Mouse (Mus musculus): ENCODE data around the gene Clp1. TPM values are rescaled to one million over a fixed set of nuclear protein-coding genes. Genes with fewer than 3 reads are reported as not detected.

The Clp1 gene
- 19.3 and 19.5 TPM in 2 replicates for polyA plus RNA-seq (2015; fragmentation: Nextera tagmentation; extraction: Ambion mirVana)

GRCm38 (mm10) chr2:84727172-84727858, at the start of gene Clp1:
TSS of gene Clp1 (minus strand) at chr2:84727350.
- Histone ChIP-seq H3K36me3 (ENCODE audit: insufficient read depth, low read length) (peaks cover 10% of the 10 kb centered on the region; the same call in 1 of the 2 replicates), H3K4me2 (replicated peaks; ENCODE audit: low read depth, low read length) (peak within 1 kb of the TSS; percentile 72), H3K27me3 (replicated peaks; ENCODE audit: insufficient read depth, low read length) (no peaks in the 10 kb centered on the region), H3K9ac (replicated peaks; ENCODE audit: low read depth) (peak within 1 kb of the TSS; percentile 62), H3K27ac (ENCODE audit: low read length) (peak within 1 kb of the TSS; percentile 85), H3K4me1 (ENCODE audit: insufficient read depth, low read depth, low read length) (peaks cover 6% of the 10 kb centered on the region; the same call in 1 of the 2 replicates), H3K4me3 (ENCODE audit: low read depth, low read length) (peak within 1 kb of the TSS; percentile 52), H3K9me3 (ENCODE audit: low read length) (no peaks in the 10 kb centered on the region)
- DNase-seq (ENCODE audit: low spot score) (peak; percentile 99), ATAC-seq (peak; percentile 99)
- TF ChIP-seq CTCF (IDR thresholded peaks at IDR 0.05) (0 out of 2 replicates have a peak, but pooled peaks have one; percentile 17), EP300 (IDR thresholded peaks at IDR 0.05) (no peak)
- under 1% methylated on average over 39 of the region's 39 CpGs for whole genome bisulfite sequencing

- no peak overlapping the region for H3K4me2 ChIP-seq (replicated peaks; ENCODE audit: low read depth, low read length)
- 55% methylated on average over 6 of the region's 6 CpGs for WGBS
- DNase-seq (ENCODE audit: low spot score) = peak; percentile 78
Observed at GRCm38 (mm10) chr2:84775665-84776064, 48.5 kb upstream of the Clp1 start.

GRCm38 (mm10) chr2:84775241-84775640, 48.1 kb upstream of the Clp1 start, which contains the start of gene Serping1:
TSS of gene Serping1 (minus strand) at chr2:84775444.
- Histone ChIP-seq H3K9me3 (ENCODE audit: low read length) (no peaks in the 10 kb centered on the region), H3K27me3 (replicated peaks; ENCODE audit: insufficient read depth, low read length) (no peaks in the 10 kb centered on the region), H3K4me3 (ENCODE audit: low read depth, low read length) (peak within 1 kb of the TSS; percentile 36), H3K4me2 (replicated peaks; ENCODE audit: low read depth, low read length) (peak within 1 kb of the TSS; percentile 48), H3K9ac (replicated peaks; ENCODE audit: low read depth) (peak within 1 kb of the TSS; percentile 50), H3K27ac (ENCODE audit: low read length) (peak within 1 kb of the TSS; percentile 72), H3K4me1 (ENCODE audit: insufficient read depth, low read depth, low read length) (no peaks in the 10 kb centered on the region), H3K36me3 (ENCODE audit: insufficient read depth, low read length) (no peaks in the 10 kb centered on the region; the same call in 1 of the 2 replicates)
- TF ChIP-seq CTCF (IDR thresholded peaks at IDR 0.05) (no peak), EP300 (IDR thresholded peaks at IDR 0.05) (no peak)
- peak; percentile 60 for DNase-seq (ENCODE audit: low spot score)
- 38% methylated on average over 9 of the region's 9 CpGs for WGBS
- peak; percentile 68 for ATAC-seq

More at GRCm38 (mm10) chr2:84775665-84776064, 48.5 kb upstream of the Clp1 start:
- Histone ChIP-seq H3K4me3 (ENCODE audit: low read depth, low read length) (no peak overlapping the region), H3K9ac (replicated peaks; ENCODE audit: low read depth) (no peak overlapping the region), H3K27ac (ENCODE audit: low read length) (peak overlapping the region; percentile 68), H3K9me3 (ENCODE audit: low read length) (no peaks in the 10 kb centered on the region), H3K27me3 (replicated peaks; ENCODE audit: insufficient read depth, low read length) (no peaks in the 10 kb centered on the region), H3K36me3 (ENCODE audit: insufficient read depth, low read length) (no peaks in the 10 kb centered on the region), H3K4me1 (ENCODE audit: insufficient read depth, low read depth, low read length) (no peaks in the 10 kb centered on the region)
- ATAC-seq = 0 out of 2 replicates have a peak, but pooled peaks have one; percentile 4
- TF ChIP-seq EP300 (IDR thresholded peaks at IDR 0.05) = no peak
- no peak for TF ChIP-seq CTCF (IDR thresholded peaks at IDR 0.05)

- Histone ChIP-seq H3K36me3 (ENCODE audit: insufficient read depth, low read length) (no peaks in the 10 kb centered on the region; the same call in 1 of the 2 replicates), H3K27me3 (replicated peaks; ENCODE audit: insufficient read depth, low read length) (no peaks in the 10 kb centered on the region), H3K4me3 (ENCODE audit: low read depth, low read length) (peak overlapping the region; percentile 36), H3K9ac (replicated peaks; ENCODE audit: low read depth) (peak overlapping the region; percentile 50), H3K4me1 (ENCODE audit: insufficient read depth, low read depth, low read length) (no peaks in the 10 kb centered on the region), H3K4me2 (replicated peaks; ENCODE audit: low read depth, low read length) (peak overlapping the region; percentile 48), H3K9me3 (ENCODE audit: low read length) (no peaks in the 10 kb centered on the region), H3K27ac (ENCODE audit: low read length) (peak overlapping the region; percentile 72)
- peak; percentile 97 for DNase-seq (ENCODE audit: low spot score)
- peak; percentile 95 for ATAC-seq
- TF ChIP-seq EP300 (IDR thresholded peaks at IDR 0.05) (peak; percentile 41; the same call in 1 of the 2 replicates), CTCF (IDR thresholded peaks at IDR 0.05) (0 out of 2 replicates have a peak, but pooled peaks have one; percentile 14)
- WGBS = 12% methylated on average over 14 of the region's 15 CpGs
Observed at GRCm38 (mm10) chr2:84774751-84775150, 47.6 kb upstream of the Clp1 start.

- Histone ChIP-seq H3K27ac (ENCODE audit: low read length) (no peak overlapping the region), H3K9me3 (ENCODE audit: low read length) (no peaks in the 10 kb centered on the region), H3K4me3 (ENCODE audit: low read depth, low read length) (peak overlapping the region; percentile 36), H3K9ac (replicated peaks; ENCODE audit: low read depth) (no peak overlapping the region), H3K4me2 (replicated peaks; ENCODE audit: low read depth, low read length) (peak overlapping the region; percentile 48), H3K36me3 (ENCODE audit: insufficient read depth, low read length) (no peaks in the 10 kb centered on the region; the same call in 1 of the 2 replicates), H3K4me1 (ENCODE audit: insufficient read depth, low read depth, low read length) (no peaks in the 10 kb centered on the region), H3K27me3 (replicated peaks; ENCODE audit: insufficient read depth, low read length) (no peaks in the 10 kb centered on the region)
- TF ChIP-seq EP300 (IDR thresholded peaks at IDR 0.05) (no peak), CTCF (IDR thresholded peaks at IDR 0.05) (no peak)
- DNase-seq (ENCODE audit: low spot score) = no peak
- ATAC-seq = no peak
- WGBS = 76% methylated on average over 5 of the region's 5 CpGs
Observed at GRCm38 (mm10) chr2:84773195-84773594, 46.0 kb upstream of the Clp1 start.

- DNase-seq (ENCODE audit: low spot score) (no peak), ATAC-seq (no peak)
- Histone ChIP-seq H3K9ac (replicated peaks; ENCODE audit: low read depth) (no peak overlapping the region), H3K27me3 (replicated peaks; ENCODE audit: insufficient read depth, low read length) (no peaks in the 10 kb centered on the region), H3K4me3 (ENCODE audit: low read depth, low read length) (no peak overlapping the region), H3K4me2 (replicated peaks; ENCODE audit: low read depth, low read length) (peak overlapping the region; percentile 6; the same call in 1 of the 2 replicates), H3K9me3 (ENCODE audit: low read length) (no peaks in the 10 kb centered on the region), H3K4me1 (ENCODE audit: insufficient read depth, low read depth, low read length) (no peaks in the 10 kb centered on the region), H3K27ac (ENCODE audit: low read length) (no peak overlapping the region), H3K36me3 (ENCODE audit: insufficient read depth, low read length) (no peaks in the 10 kb centered on the region; the same call in 1 of the 2 replicates)
- TF ChIP-seq EP300 (IDR thresholded peaks at IDR 0.05) (no peak), CTCF (IDR thresholded peaks at IDR 0.05) (no peak)
- 86% methylated on average over 4 of the region's 4 CpGs for WGBS
Observed at GRCm38 (mm10) chr2:84772454-84772853, 45.3 kb upstream of the Clp1 start.

All from lung, postnatal 0 days (tissue).